In genomic region chr9:40615891-40616290, GRCm38 (mm10) we compare ENCODE assay signal across 14 mouse cellular contexts. TPM values are rescaled to one million over a fixed set of nuclear protein-coding genes. Genes with fewer than 3 reads are reported as not detected.
DNase-seq lines count a peak whose midpoint lies in the region; ATAC-seq and TF ChIP-seq lines count a peak whose summit lies in the region.
"Had no signal": no experiment of that assay in that cellular context is flagged by ENCODE, and none has a peak within 500 bp of the region (broad histone marks: within the 10 kb centered on the region; RNA-seq: fewer than 3 reads in every experiment).

No protein-coding gene starts in this region.

- no peaks in the 10 kb centered on the region for H3K79me2 ChIP-seq in C2C12 (ENCODE audit: control insufficient read depth, insufficient read depth)

- no peak overlapping the region for H3K9ac ChIP-seq in intestine, embryonic 14.5 days (ENCODE audit: low read length)
- H3K9ac ChIP-seq in intestine, postnatal 0 days (ENCODE audit: low read depth, low read length), result no peak overlapping the region
- peak overlapping the region; percentile 25; the same call in 1 of the 2 replicates for H3K9ac ChIP-seq in forebrain, embryonic 12.5 days
- H3K9ac ChIP-seq in midbrain, embryonic 12.5 days (replicated peaks), result no peak overlapping the region
- H3K9ac ChIP-seq: liver, embryonic 14.5 days had no signal

- peak overlapping the region; percentile 52; the same call in 1 of the 2 replicates for H3K4me2 ChIP-seq in intestine, embryonic 14.5 days (ENCODE audit: low read length)
- no peak overlapping the region for H3K4me2 ChIP-seq in intestine, postnatal 0 days (replicated peaks; ENCODE audit: low read depth)
- H3K4me2 ChIP-seq in forebrain, embryonic 12.5 days, result peak overlapping the region; percentile 56
- peak overlapping the region; percentile 55 for H3K4me2 ChIP-seq in midbrain, embryonic 12.5 days (replicated peaks)

- H3K9me3 ChIP-seq in intestine, embryonic 14.5 days (ENCODE audit: control insufficient read depth, low read length), result 0 out of 2 replicates have a peak, but pooled peaks cover 4% of the 10 kb centered on the region
- no peaks in the 10 kb centered on the region for H3K9me3 ChIP-seq in intestine, postnatal 0 days (ENCODE audit: control insufficient read depth)
- no peaks in the 10 kb centered on the region for H3K9me3 ChIP-seq in forebrain, embryonic 12.5 days
- H3K9me3 ChIP-seq in midbrain, embryonic 12.5 days, result no peaks in the 10 kb centered on the region

- H3K27me3 ChIP-seq in intestine, embryonic 14.5 days (replicated peaks; ENCODE audit: control insufficient read depth, insufficient read depth, low read length), result 0 out of 2 replicates have a peak, but pooled peaks cover 3% of the 10 kb centered on the region
- H3K27me3 ChIP-seq in intestine, postnatal 0 days (replicated peaks; ENCODE audit: control insufficient read depth, insufficient read depth, low read length), result 0 out of 2 replicates have a peak, but pooled peaks cover 12% of the 10 kb centered on the region
- no peaks in the 10 kb centered on the region for H3K27me3 ChIP-seq in C2C12 (ENCODE audit: control insufficient read depth, insufficient read depth, insufficient read length)
- H3K27me3 ChIP-seq in forebrain, embryonic 12.5 days, result peaks cover 6% of the 10 kb centered on the region; the same call in 1 of the 2 replicates
- H3K27me3 ChIP-seq in midbrain, embryonic 12.5 days, result peaks cover 11% of the 10 kb centered on the region

- no peak for TF ChIP-seq CTCF in intestine, postnatal 0 days (IDR thresholded peaks at IDR 0.05; ENCODE audit: low read depth)
- TF ChIP-seq CTCF in C2C12 (IDR thresholded peaks at IDR 0.05; ENCODE audit: control insufficient read depth, insufficient read depth, insufficient read length), result no peak

- H3K4me3 ChIP-seq in intestine, embryonic 14.5 days (ENCODE audit: low read depth, low read length), result no peak overlapping the region
- H3K4me3 ChIP-seq in intestine, postnatal 0 days (ENCODE audit: low read depth, low read length), result no peak overlapping the region
- H3K4me3 ChIP-seq in C2C12 (ENCODE audit: insufficient read depth, poor library complexity, severe bottlenecking), result no peak overlapping the region
- no peak overlapping the region for H3K4me3 ChIP-seq in forebrain, embryonic 12.5 days (replicated peaks)
- no peak overlapping the region for H3K4me3 ChIP-seq in midbrain, embryonic 12.5 days

- ATAC-seq in intestine, embryonic 14.5 days (replicated peaks; ENCODE audit: low FRiP score, low TSS enrichment, low read depth), result no peak
- ATAC-seq in intestine, postnatal 0 days, result no peak
- no peak for ATAC-seq in forebrain, embryonic 12.5 days (ENCODE audit: low FRiP score)
- no peak for ATAC-seq in midbrain, embryonic 12.5 days (ENCODE audit: low FRiP score, low read depth)
- ATAC-seq in CD4-positive, CD25-positive, alpha-beta regulatory T cell, adult 4 months, result no peak

- WGBS in intestine, embryonic 14.5 days, result 29% methylated on average over 8 of the region's 8 CpGs
- WGBS in intestine, postnatal 0 days, result 34% methylated on average over 8 of the region's 8 CpGs
- 31% methylated on average over 8 of the region's 8 CpGs for WGBS in forebrain, embryonic 12.5 days
- 25% methylated on average over 8 of the region's 8 CpGs for WGBS in midbrain, embryonic 12.5 days

- H3K79me3 ChIP-seq in C2C12 (ENCODE audit: low read depth), result no peaks in the 10 kb centered on the region

- H3K4me1 ChIP-seq in intestine, embryonic 14.5 days (replicated peaks; ENCODE audit: control insufficient read depth, insufficient read depth, low read length), result peaks cover 11% of the 10 kb centered on the region
- peaks cover 5% of the 10 kb centered on the region; the same call in 1 of the 2 replicates for H3K4me1 ChIP-seq in intestine, postnatal 0 days (replicated peaks; ENCODE audit: control insufficient read depth, insufficient read depth, low read length)
- H3K4me1 ChIP-seq in forebrain, embryonic 12.5 days, result peaks cover 29% of the 10 kb centered on the region
- peaks cover 22% of the 10 kb centered on the region for H3K4me1 ChIP-seq in midbrain, embryonic 12.5 days

- DNase-seq in intestine, embryonic 14.5 days (ENCODE audit: low spot score), result no peak
- DNase-seq in right cerebral cortex, postnatal 10 days (ENCODE audit: low spot score in 2 of 2), result no peak
- no peak for DNase-seq in left cerebral cortex, adult 11 months (ENCODE audit: low spot score)
- DNase-seq: adrenal gland, adult 8-10 months had no signal

- no peaks in the 10 kb centered on the region for H3K36me3 ChIP-seq in intestine, embryonic 14.5 days (ENCODE audit: control insufficient read depth, insufficient read depth, low read length)
- no peaks in the 10 kb centered on the region for H3K36me3 ChIP-seq in intestine, postnatal 0 days (ENCODE audit: control insufficient read depth, insufficient read depth)
- no peaks in the 10 kb centered on the region for H3K36me3 ChIP-seq in C2C12 (ENCODE audit: control insufficient read depth, insufficient read depth)
- H3K36me3 ChIP-seq in forebrain, embryonic 12.5 days (replicated peaks), result no peaks in the 10 kb centered on the region
- no peaks in the 10 kb centered on the region for H3K36me3 ChIP-seq in midbrain, embryonic 12.5 days

- H3K27ac ChIP-seq in intestine, embryonic 14.5 days (ENCODE audit: low read depth), result no peak overlapping the region
- H3K27ac ChIP-seq in intestine, postnatal 0 days (ENCODE audit: low read depth, low read length), result no peak overlapping the region
- no peak overlapping the region; the same call in 1 of the 2 replicates for H3K27ac ChIP-seq in forebrain, embryonic 12.5 days
- peak overlapping the region; percentile 35 for H3K27ac ChIP-seq in midbrain, embryonic 12.5 days (replicated peaks)
- H3K27ac ChIP-seq: liver, embryonic 14.5 days had no signal

- peak overlapping the region; percentile 40 for H3ac ChIP-seq in C2C12 (ENCODE audit: control insufficient read depth, insufficient read length, low read depth)

TF ChIP-seq in C2C12, 6 proteins besides CTCF, POLR2A, EP300 and RAD21:
- TF ChIP-seq FOSL1 (IDR thresholded peaks at IDR 0.05; ENCODE audit: insufficient read depth, low read length, poor library complexity, severe bottlenecking) (no peak), CEBPB (IDR thresholded peaks at IDR 0.05; ENCODE audit: low read depth) (no peak), MYOD1 (IDR thresholded peaks at IDR 0.05; ENCODE audit: control insufficient read depth, insufficient read length, low read depth) (no peak), MAX (IDR thresholded peaks at IDR 0.05) (no peak), USF1 (IDR thresholded peaks at IDR 0.05; ENCODE audit: low read depth) (no peak), MYOG (IDR thresholded peaks at IDR 0.05; ENCODE audit: control insufficient read depth, extremely low read depth, insufficient read length) (no peak)

RNA-seq across cellular contexts. Expression of gene Gm21915, which starts 54.5 kb away (rescaled TPM):
- polyA plus RNA-seq in intestine, embryonic 14.5 days (2014; fragmentation: Nextera tagmentation; extraction: Ambion mirVana), result not detected in 2 replicates
- polyA plus RNA-seq in intestine, postnatal 0 days (2015; fragmentation: Nextera tagmentation; extraction: Ambion mirVana), result not detected in 2 replicates
- not detected for polyA plus RNA-seq in C2C12 (2012; fragmentation: generic; extraction: Trizol)
- polyA plus RNA-seq in forebrain, embryonic 12.5 days (2016; fragmentation: Nextera tagmentation; extraction: Ambion mirVana), result not detected in 2 replicates
- not detected in 2 replicates for polyA plus RNA-seq in midbrain, embryonic 12.5 days (2016; fragmentation: Nextera tagmentation; extraction: Ambion mirVana)
- polyA plus RNA-seq in CD4-positive, CD25-positive, alpha-beta regulatory T cell, adult 4 months (2017; shearing (Covaris generic)), result not detected
- polyA plus RNA-seq: cerebellum, adult 2 months; heart, embryonic 16.5 days; liver, embryonic 14.5 days; Patski; spleen, adult 2 months had no signal
